Mouse (Mus musculus): ENCODE measurements around the gene Slc25a21.

DNA sequence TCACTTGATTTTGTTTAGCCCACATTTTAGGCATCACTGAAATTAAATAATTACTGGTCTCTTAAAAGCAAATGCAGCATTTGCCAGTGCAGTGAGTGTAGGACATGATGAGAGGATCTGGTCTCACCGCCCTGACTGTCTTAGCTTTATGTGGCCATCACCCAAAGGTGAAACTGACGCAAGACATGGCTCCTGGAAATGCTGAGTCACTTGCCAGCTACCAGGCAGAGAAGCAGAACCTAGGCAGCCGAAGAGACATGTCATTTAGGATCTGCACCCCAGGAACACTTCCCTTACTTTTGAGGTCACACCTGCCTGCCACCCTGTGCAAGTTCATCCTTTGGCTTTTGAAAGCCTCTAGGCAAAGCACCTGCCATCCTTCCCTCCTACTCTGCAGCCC is 180.4 kb downstream of the Slc25a21 start:
- no peak for TF ChIP-seq CTCF (IDR thresholded peaks at IDR 0.05; ENCODE audit: low read depth)
- no peak for TF ChIP-seq EP300 (optimal IDR thresholded peaks at IDR 0.05)
